20 mouse cellular contexts compared by ENCODE assay signal in the genomic region with DNA sequence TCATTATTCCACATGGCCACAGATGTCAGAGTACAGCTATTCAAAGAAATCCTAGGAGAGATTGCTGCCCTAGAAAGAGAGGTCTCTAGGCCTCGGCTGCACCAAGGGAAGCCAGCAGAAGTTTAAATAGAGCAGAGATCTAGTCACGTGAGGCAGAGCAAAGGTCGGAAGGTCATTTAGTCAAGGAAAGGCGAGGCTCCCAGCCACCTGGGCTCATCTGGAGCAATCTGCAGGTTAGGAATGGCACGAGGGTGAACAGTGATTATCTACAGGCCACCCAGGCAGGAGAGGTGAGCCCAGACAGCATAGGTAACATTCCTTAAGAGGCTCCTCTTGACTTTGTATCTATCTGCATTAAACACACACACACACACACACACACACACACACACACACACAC. TPM values are rescaled to one million over a fixed set of nuclear protein-coding genes. Genes with fewer than 3 reads are reported as not detected.
DNase-seq lines count a peak whose midpoint lies in the region; ATAC-seq and TF ChIP-seq lines count a peak whose summit lies in the region.
"Had no signal": no experiment of that assay in that cellular context is flagged by ENCODE, and none has a peak within 500 bp of the region (broad histone marks: within the 10 kb centered on the region; RNA-seq: fewer than 3 reads in every experiment).

No protein-coding gene starts in this region.

- TF ChIP-seq EP300 in stomach, postnatal 0 days (optimal IDR thresholded peaks at IDR 0.05): no peak

- no peaks in the 10 kb centered on the region for H3K9me3 ChIP-seq in embryonic facial prominence, embryonic 10.5 days
- no peaks in the 10 kb centered on the region for H3K9me3 ChIP-seq in stomach, postnatal 0 days (ENCODE audit: control insufficient read depth, low read length)

- H3K36me3 ChIP-seq in embryonic facial prominence, embryonic 10.5 days (replicated peaks): no peaks in the 10 kb centered on the region
- H3K36me3 ChIP-seq in stomach, postnatal 0 days (ENCODE audit: control insufficient read depth, insufficient read depth, low read length): no peaks in the 10 kb centered on the region

- no peak for TF ChIP-seq CTCF in stomach, postnatal 0 days (IDR thresholded peaks at IDR 0.05; ENCODE audit: low read depth)

- no peaks in the 10 kb centered on the region for H3K27me3 ChIP-seq in embryonic facial prominence, embryonic 10.5 days (replicated peaks; ENCODE audit: low read depth, poor library complexity, severe bottlenecking)
- no peaks in the 10 kb centered on the region for H3K27me3 ChIP-seq in stomach, postnatal 0 days (ENCODE audit: control insufficient read depth, insufficient read depth, low read length)

- DNase-seq in kidney, adult 18-20 months: peak; percentile 29
- no peak for DNase-seq in kidney, postnatal 4 days
- peak; percentile 22 for DNase-seq in embryonic facial prominence, embryonic 10.5 days (ENCODE audit: low spot score)
- DNase-seq in liver: peak; percentile 29
- peak; percentile 31 for DNase-seq in stomach, postnatal 0 days (ENCODE audit: low spot score)
- DNase-seq in thymus, postnatal 10 days (ENCODE audit: low spot score in 2 of 2): no peak
- DNase-seq in frontal cortex, postnatal 14 days (ENCODE audit: low spot score in 2 of 2): no peak
- DNase-seq: adrenal gland, postnatal 25 days; cerebellum, adult 8-10 months; gastrocnemius, postnatal 36 days; lung, adult 2 months; right cerebral cortex, postnatal 14 days had no signal

- ATAC-seq in stomach, postnatal 0 days (ENCODE audit: low FRiP score, low TSS enrichment): no peak
- ATAC-seq: inflammation-experienced regulatory T-cells, adult 6 months; midbrain, embryonic 16.5 days had no signal

- H3K4me2 ChIP-seq in stomach, postnatal 0 days (replicated peaks; ENCODE audit: low read depth): no peak overlapping the region

- no peaks in the 10 kb centered on the region for H3K4me1 ChIP-seq in embryonic facial prominence, embryonic 10.5 days
- no peaks in the 10 kb centered on the region for H3K4me1 ChIP-seq in stomach, postnatal 0 days (replicated peaks; ENCODE audit: control insufficient read depth, insufficient read depth)

- no peak overlapping the region for H3K4me3 ChIP-seq in embryonic facial prominence, embryonic 10.5 days
- H3K4me3 ChIP-seq in stomach, postnatal 0 days (ENCODE audit: low read depth, low read length): no peak overlapping the region

- WGBS in embryonic facial prominence, embryonic 10.5 days: 33% methylated on average over 5 of the region's 5 CpGs
- 25% methylated on average over 5 of the region's 5 CpGs for WGBS in stomach, postnatal 0 days

- H3K9ac ChIP-seq in stomach, postnatal 0 days (ENCODE audit: low read length): no peak overlapping the region

- H3K27ac ChIP-seq in embryonic facial prominence, embryonic 10.5 days (replicated peaks): no peak overlapping the region
- H3K27ac ChIP-seq in stomach, postnatal 0 days (replicated peaks): no peak overlapping the region
- H3K27ac ChIP-seq: macrophage had no signal

RNA-seq across cellular contexts. Expression of gene Agfg1, which starts 12.4 kb away (rescaled TPM):
- polyA plus RNA-seq in embryonic facial prominence, embryonic 10.5 days (2016; fragmentation: Nextera tagmentation; extraction: Ambion mirVana): 32.3 and 35.4 TPM in 2 replicates
- polyA plus RNA-seq in stomach, postnatal 0 days (2015; fragmentation: Nextera tagmentation; extraction: Ambion mirVana): 18.2 and 18.8 TPM in 2 replicates

RNA-seq across cellular contexts. Expression of gene Gm47791, which starts 55.9 kb away (rescaled TPM):
- polyA plus RNA-seq in embryonic facial prominence, embryonic 10.5 days (2016; fragmentation: Nextera tagmentation; extraction: Ambion mirVana): not detected in 2 replicates
- polyA plus RNA-seq in stomach, postnatal 0 days (2015; fragmentation: Nextera tagmentation; extraction: Ambion mirVana): not detected in 2 replicates
- polyA plus RNA-seq: C2C12; cortical plate, adult 2 months; erythroblast, embryonic 14.5 days; heart, embryonic 14.5 days; hindbrain, embryonic 11.5 days; inflammation-experienced regulatory T-cells, adult 6 months; lung, adult 2 months; macrophage; midbrain, embryonic 16.5 days had no signal

RNA-seq across cellular contexts. Expression of gene Tm4sf20, which starts 58.6 kb away (rescaled TPM):
- polyA plus RNA-seq in embryonic facial prominence, embryonic 10.5 days (2016; fragmentation: Nextera tagmentation; extraction: Ambion mirVana): 0.25 TPM in 1 of 2 replicates, not detected in the other
- 0.21 and 1.0 TPM in 2 replicates for polyA plus RNA-seq in stomach, postnatal 0 days (2015; fragmentation: Nextera tagmentation; extraction: Ambion mirVana)
- polyA plus RNA-seq: C2C12; cortical plate, adult 2 months; erythroblast, embryonic 14.5 days; heart, embryonic 14.5 days; hindbrain, embryonic 11.5 days; lung, adult 2 months; macrophage had no signal

Comparison
In these comparisons a context has a peak if more than half of its experiments do, and no peak if none do; other contexts are left out.
1. DNase-seq: peak in kidney, adult 18-20 months (single experiment), embryonic facial prominence, embryonic 10.5 days (single experiment), liver (single experiment) and stomach, postnatal 0 days (single experiment); none in kidney, postnatal 4 days (0 of 2), thymus, postnatal 10 days (0 of 2) and frontal cortex, postnatal 14 days (0 of 2).